Mouse (Mus musculus): ENCODE data around the gene Scn3b. TPM values are rescaled to one million over a fixed set of nuclear protein-coding genes. Genes with fewer than 3 reads are reported as not detected.

Scn3b gene
- total RNA-seq (2023), result not detected

GRCm38 (mm10) chr9:40269103-40269861, at the start of gene Scn3b:
TSS of gene Scn3b (plus strand) at chr9:40269217.

Other genes with a start within 250 kb of the Scn3b start
- not detected for gene Olfr981, start 247.8 kb upstream of the Scn3b start, total RNA-seq (2023)
- not detected for gene Olfr982, start 195.4 kb upstream of the Scn3b start, total RNA-seq (2023)
- gene Olfr983, start 175.6 kb upstream of the Scn3b start, total RNA-seq (2023), result not detected
- not detected for gene Olfr984, start 155.0 kb upstream of the Scn3b start, total RNA-seq (2023)
- not detected for gene Olfr985, start 139.0 kb upstream of the Scn3b start, total RNA-seq (2023)
- gene Tmem225, start 121.1 kb upstream of the Scn3b start, total RNA-seq (2023), result not detected
- not detected for gene Olfr986, start 88.3 kb upstream of the Scn3b start, total RNA-seq (2023)
- gene Zfp202, start 76.9 kb upstream of the Scn3b start, total RNA-seq (2023), result 1.9 TPM

Measured in CD4-positive naive resting alpha-beta T cell, adult 76 days (primary cell).